Mouse (Mus musculus) forebrain, postnatal 0 days (tissue): ENCODE measurements around the gene Ddr1. TPM values are rescaled to one million over a fixed set of nuclear protein-coding genes. Genes with fewer than 3 reads are reported as not detected.

ENCODE experiments used
- ATAC-seq: fragments of 200-750 bp; cut with Nextera tagmentation; 2 replicates; pipeline ENCODE4 v1.8.0; 2017; ENCODE audit warnings: mild to moderate bottlenecking, moderate library complexity
- DNase-seq: peaks from one replicate; pipeline ENCODE4 v3.0.0-alpha.2; 2015
- H3K27ac ChIP-seq: fragments of 300-500 bp; sonication (generic); 2 replicates; pipeline ENCODE4 v1.5.1; 2014; ENCODE audit warnings: low read depth, mild to moderate bottlenecking, antibody characterized with exemption, low read length, moderate library complexity, mixed read lengths
- H3K27me3 ChIP-seq: fragments of 300-500 bp; sonication (generic); 2 replicates; pipeline ENCODE4 v1.6.1; 2014; ENCODE audit warnings: mild to moderate bottlenecking, low read length, mixed read lengths; ENCODE audit not compliant: insufficient read depth
- H3K36me3 ChIP-seq: fragments of 300-500 bp; sonication (generic); 2 replicates; pipeline ENCODE4 v1.6.1; 2014; ENCODE audit warnings: mild to moderate bottlenecking, moderate library complexity; ENCODE audit not compliant: insufficient read depth
- H3K4me1 ChIP-seq: fragments of 300-500 bp; sonication (generic); 2 replicates; pipeline ENCODE4 v1.6.1; 2014; ENCODE audit warnings: antibody characterized with exemption; ENCODE audit not compliant: insufficient read depth
- H3K4me2 ChIP-seq: fragments of 300-500 bp; sonication (generic); 2 replicates; pipeline ENCODE4 v1.6.1; 2014; ENCODE audit warnings: low read depth, mild to moderate bottlenecking, moderate library complexity
- H3K4me3 ChIP-seq: fragments of 300-500 bp; sonication (generic); 2 replicates; pipeline ENCODE4 v1.5.1; 2014; ENCODE audit warnings: low read depth, low read length, mixed read lengths
- H3K9ac ChIP-seq: fragments of 300-500 bp; sonication (generic); 2 replicates; pipeline ENCODE4 v1.6.1; 2014; ENCODE audit warnings: mild to moderate bottlenecking
- H3K9me3 ChIP-seq: fragments of 300-500 bp; sonication (generic); 2 replicates; pipeline ENCODE4 v1.6.1; 2016; ENCODE audit warnings: low read length
- CTCF ChIP-seq: sonication (generic); IDR thresholded peaks from 2 replicates; pipeline ENCODE4 v1.5.1; 2016; ENCODE audit warnings: antibody characterized with exemption, control low read depth, low read depth
- WGBS: fragments of 180-500 bp; shearing (Covaris S2); extraction: QIAGEN DNeasy Blood & Tissue Kit; methylation state at CpG from one replicate; pipeline ENCODE4 v1.1.7; 2014; 5-methylcytosine and 5-hydroxymethylcytosine counted together
- polyA plus RNA-seq: library from polyadenylated mRNA; unstranded; fragments of >200 nt; fragmentation: Nextera tagmentation; extraction: Ambion mirVana; gene quantifications from 2 replicates; pipeline ENCODE4 v1.2.1, GENCODE M21; 2015
- total RNA-seq: library from RNA; depleted of rRNA; stranded (reverse); fragments of >200 nt; gene quantifications from 2 replicates; pipeline ENCODE4 v1.2.3, GENCODE M21; 2014; rRNA removed

Ddr1 gene
- total and polyA plus RNA-seq, 2 experiments from 2014 or later = 51.2 to 59.8 TPM

GRCm38 (mm10) chr17:35635699-35636111, 68.7 kb downstream of the Ddr1 start:
- no peaks in the 10 kb centered on the region for H3K4me1 ChIP-seq
- DNase-seq = peak; percentile 91
- peak; percentile 83 for ATAC-seq
- H3K9ac ChIP-seq = peak overlapping the region; percentile 45
- H3K4me3 ChIP-seq = peak overlapping the region; percentile 43
- peak overlapping the region; percentile 73 for H3K27ac ChIP-seq
- H3K4me2 ChIP-seq = peak overlapping the region; percentile 58
- H3K27me3 ChIP-seq = no peaks in the 10 kb centered on the region
- TF ChIP-seq CTCF = peak; percentile 85
- H3K36me3 ChIP-seq = no peaks in the 10 kb centered on the region
- H3K9me3 ChIP-seq = no peaks in the 10 kb centered on the region
- under 1% methylated on average over 15 of the region's 15 CpGs for WGBS

GRCm38 (mm10) chr17:35635202-35635601, 69.2 kb downstream of the Ddr1 start:
- H3K9me3 ChIP-seq = no peaks in the 10 kb centered on the region
- H3K27ac ChIP-seq = no peak overlapping the region
- H3K9ac ChIP-seq = no peak overlapping the region
- 83% methylated on average over 3 of the region's 3 CpGs for WGBS
- no peaks in the 10 kb centered on the region for H3K4me1 ChIP-seq
- peak; percentile 27 for DNase-seq
- H3K4me3 ChIP-seq = no peak overlapping the region
- ATAC-seq = peak; percentile 28; the same call in 1 of the 2 replicates
- peak; percentile 50 for TF ChIP-seq CTCF
- H3K36me3 ChIP-seq = no peaks in the 10 kb centered on the region
- no peak overlapping the region for H3K4me2 ChIP-seq
- H3K27me3 ChIP-seq = no peaks in the 10 kb centered on the region

DNA sequence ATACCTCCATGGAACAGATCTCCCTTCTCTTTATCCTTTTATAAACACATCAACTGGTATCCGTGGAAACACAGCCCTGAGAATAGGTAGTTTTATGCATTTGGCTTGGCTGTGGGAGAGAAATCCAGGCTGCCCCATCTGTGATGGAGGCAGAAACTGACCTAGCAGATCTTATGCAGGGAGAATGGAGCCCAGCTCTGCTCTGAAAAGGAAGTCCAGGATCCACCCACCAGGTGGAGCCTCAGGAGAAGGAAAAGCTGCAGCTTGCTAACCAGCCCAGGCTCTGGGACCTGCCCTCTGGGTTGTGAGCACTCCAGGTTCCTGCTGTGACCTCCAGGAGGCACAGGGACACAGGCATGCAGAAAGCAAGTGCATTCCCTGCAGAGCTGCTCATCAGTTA, 70.4 kb downstream of the Ddr1 start:
- Histone ChIP-seq H3K4me2 (no peak overlapping the region), H3K4me1 (no peaks in the 10 kb centered on the region), H3K36me3 (no peaks in the 10 kb centered on the region), H3K27ac (0 out of 2 replicates have a peak overlapping the region, but pooled peaks have one; percentile 24), H3K27me3 (no peaks in the 10 kb centered on the region), H3K9ac (no peak overlapping the region), H3K4me3 (no peak overlapping the region), H3K9me3 (no peaks in the 10 kb centered on the region)
- peak; percentile 62 for TF ChIP-seq CTCF
- ATAC-seq (peak; percentile 51), DNase-seq (peak; percentile 63)
- WGBS = 3% methylated on average over 1 of the region's 1 CpGs

Other genes starting within 250 kb of the Ddr1 start
- gene H2-Q10, start 234.5 kb downstream of the Ddr1 start, total RNA-seq = 0.46 and 1.2 TPM in 2 replicates
- 0.29 and 0.40 TPM in 2 replicates for gene H2-Q10, start 234.5 kb downstream of the Ddr1 start, polyA plus RNA-seq
- not detected in 2 replicates for gene Pou5f1, start 198.6 kb downstream of the Ddr1 start, total RNA-seq
- gene Pou5f1, start 198.6 kb downstream of the Ddr1 start, polyA plus RNA-seq = not detected in 2 replicates
- gene Tcf19, start 187.8 kb downstream of the Ddr1 start, total RNA-seq = 10.7 and 20.8 TPM in 2 replicates
- 10.8 and 11.8 TPM in 2 replicates for gene Tcf19, start 187.8 kb downstream of the Ddr1 start, polyA plus RNA-seq
- 5.6 and 9.6 TPM in 2 replicates for gene Cchcr1, start 187.5 kb downstream of the Ddr1 start, total RNA-seq
- 2.5 and 3.2 TPM in 2 replicates for gene Cchcr1, start 187.5 kb downstream of the Ddr1 start, polyA plus RNA-seq
- 0.54 and 0.76 TPM in 2 replicates for gene Psors1c2, start 171.4 kb downstream of the Ddr1 start, total RNA-seq
- gene Psors1c2, start 171.4 kb downstream of the Ddr1 start, polyA plus RNA-seq = 0.29 and 0.31 TPM in 2 replicates
- 0.43 TPM in 1 of 2 replicates, not detected in the other for gene Cdsn, start 152.5 kb downstream of the Ddr1 start, total RNA-seq
- 0.18 and 0.20 TPM in 2 replicates for gene Cdsn, start 152.5 kb downstream of the Ddr1 start, polyA plus RNA-seq
- gene 2300002M23Rik, start 137.2 kb downstream of the Ddr1 start, total RNA-seq = not detected in 2 replicates
- gene 2300002M23Rik, start 137.2 kb downstream of the Ddr1 start, polyA plus RNA-seq = not detected in 2 replicates
- not detected in 2 replicates for gene Sfta2, start 103.1 kb downstream of the Ddr1 start, total RNA-seq
- not detected in 2 replicates for gene Sfta2, start 103.1 kb downstream of the Ddr1 start, polyA plus RNA-seq
- not detected in 2 replicates for gene Gm9573, start 78.0 kb downstream of the Ddr1 start, total RNA-seq
- not detected in 2 replicates for gene Gm9573, start 78.0 kb downstream of the Ddr1 start, polyA plus RNA-seq
- 0.15 TPM in 1 of 2 replicates, not detected in the other for gene Mucl3, start 60.9 kb downstream of the Ddr1 start, total RNA-seq
- gene Mucl3, start 60.9 kb downstream of the Ddr1 start, polyA plus RNA-seq = not detected in 2 replicates
- 29.5 and 42.0 TPM in 2 replicates for gene Vars2, start 37.0 kb downstream of the Ddr1 start, total RNA-seq
- gene Vars2, start 37.0 kb downstream of the Ddr1 start, polyA plus RNA-seq = 8.5 and 10.4 TPM in 2 replicates
- 21.2 and 30.9 TPM in 2 replicates for gene Gtf2h4, start 30.9 kb downstream of the Ddr1 start, total RNA-seq
- 20.9 and 22.1 TPM in 2 replicates for gene Gtf2h4, start 30.9 kb downstream of the Ddr1 start, polyA plus RNA-seq
- gene Ier3, start 117.1 kb upstream of the Ddr1 start, total RNA-seq = 8.9 and 9.0 TPM in 2 replicates
- 13.0 and 13.1 TPM in 2 replicates for gene Ier3, start 117.1 kb upstream of the Ddr1 start, polyA plus RNA-seq
- 90.4 and 103 TPM in 2 replicates for gene Flot1, start 118.6 kb upstream of the Ddr1 start, total RNA-seq
- gene Flot1, start 118.6 kb upstream of the Ddr1 start, polyA plus RNA-seq = 104 and 113 TPM in 2 replicates
- gene Tubb5, start 133.7 kb upstream of the Ddr1 start, total RNA-seq = 3,707 and 3,724 TPM in 2 replicates
- gene Tubb5, start 133.7 kb upstream of the Ddr1 start, polyA plus RNA-seq = 2,151 and 2,226 TPM in 2 replicates
- 15.3 and 20.4 TPM in 2 replicates for gene Mdc1, start 136.9 kb upstream of the Ddr1 start, total RNA-seq
- 3.0 and 4.4 TPM in 2 replicates for gene Mdc1, start 136.9 kb upstream of the Ddr1 start, polyA plus RNA-seq
- 6.1 and 9.7 TPM in 2 replicates for gene Nrm, start 156.7 kb upstream of the Ddr1 start, total RNA-seq
- gene Nrm, start 156.7 kb upstream of the Ddr1 start, polyA plus RNA-seq = 13.1 and 15.6 TPM in 2 replicates
- gene Ppp1r18, start 161.0 kb upstream of the Ddr1 start, total RNA-seq = 29.5 and 38.9 TPM in 2 replicates
- 22.3 and 23.3 TPM in 2 replicates for gene Ppp1r18, start 161.0 kb upstream of the Ddr1 start, polyA plus RNA-seq
- 33.0 and 33.2 TPM in 2 replicates for gene Dhx16, start 175.2 kb upstream of the Ddr1 start, total RNA-seq
- 21.8 and 22.1 TPM in 2 replicates for gene Dhx16, start 175.2 kb upstream of the Ddr1 start, polyA plus RNA-seq
- 31.6 and 32.8 TPM in 2 replicates for gene 2310061I04Rik, start 192.8 kb upstream of the Ddr1 start, total RNA-seq
- gene 2310061I04Rik, start 192.8 kb upstream of the Ddr1 start, polyA plus RNA-seq = 56.7 and 66.3 TPM in 2 replicates
- gene Atat1, start 205.5 kb upstream of the Ddr1 start, total RNA-seq = 206 and 218 TPM in 2 replicates
- gene Atat1, start 205.5 kb upstream of the Ddr1 start, polyA plus RNA-seq = 371 and 379 TPM in 2 replicates
- gene Mrps18b, start 211.8 kb upstream of the Ddr1 start, total RNA-seq = 34.5 and 44.5 TPM in 2 replicates
- gene Mrps18b, start 211.8 kb upstream of the Ddr1 start, polyA plus RNA-seq = 65.5 and 69.7 TPM in 2 replicates
- gene Ppp1r10, start 211.8 kb upstream of the Ddr1 start, total RNA-seq = 42.9 and 60.2 TPM in 2 replicates
- gene Ppp1r10, start 211.8 kb upstream of the Ddr1 start, polyA plus RNA-seq = 23.2 and 32.5 TPM in 2 replicates